Mouse (Mus musculus) small intestine, adult 2 months (tissue): ENCODE measurements around the gene Emilin1.

Experiments used
- CTCF ChIP-seq: fragments of 200-500 bp; IDR thresholded peaks from 2 replicates; pipeline ENCODE4 v1.5.1; 2012; ENCODE audit warnings: low read depth, mild to moderate bottlenecking, control low read depth, inconsistent platforms, low read length, moderate library complexity, mixed read lengths; ENCODE audit not compliant: insufficient replicate concordance, insufficient read length; ENCODE audit errors: extremely low read depth
- POLR2A ChIP-seq: fragments of 200-500 bp; IDR thresholded peaks from 2 replicates; pipeline ENCODE4 v1.6.1; 2012; ENCODE audit warnings: low read depth, mild to moderate bottlenecking, control low read depth, inconsistent platforms, low read length, moderate library complexity

DNA sequence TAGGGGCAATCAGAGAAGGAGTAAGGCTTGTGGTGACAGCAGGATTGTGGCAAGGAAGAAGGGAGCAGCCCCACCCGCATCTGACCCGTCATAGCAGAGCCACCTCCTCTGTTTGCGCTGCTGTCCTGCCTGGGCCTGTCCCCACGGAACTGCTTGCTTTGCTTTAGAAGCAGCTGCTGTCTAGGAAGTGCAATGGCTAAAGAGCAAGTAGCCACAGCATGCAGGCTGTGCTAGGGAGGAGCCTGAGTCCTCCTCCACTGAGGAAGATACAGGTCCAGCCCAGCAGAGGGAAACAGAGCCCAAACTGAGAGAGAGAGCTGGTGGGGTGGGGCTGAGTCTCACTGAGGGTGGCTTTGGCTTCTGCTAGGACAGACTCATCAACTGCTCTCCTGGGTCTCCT is 49.4 kb upstream of the Emilin1 start:
- TF ChIP-seq POLR2A = no peak
- TF ChIP-seq CTCF = no peak
